Mouse (Mus musculus) inflammation-experienced regulatory T-cells, adult 6 months (primary cell): ENCODE results near the gene Mttp. TPM values are rescaled to one million over a fixed set of nuclear protein-coding genes. Genes with fewer than 3 reads are reported as not detected.
A peak's percentile ranks its signal among the peaks of the same experiment; 100 is the strongest.
"Not testable (repeated sequence)": the region's sequence is repeated elsewhere in the genome, so short reads cannot be mapped to it uniquely, and the experiment has no call there.

ENCODE experiments used
- ATAC-seq: one replicate; pipeline ENCODE4 v1.8.0; 2017
- polyA plus RNA-seq, 3 experiments: library from polyadenylated mRNA; unstranded; fragments of 100-300 nt; shearing (Covaris generic); gene quantifications; one replicate each; pipeline ENCODE4 v1.2.1; 2017

Mttp gene
- polyA plus RNA-seq = 1 to 10 TPM; 2.8 to 7.3 (median 2.9) TPM

GRCm38 (mm10) chr3:138144642-138145171 is at the start of gene Mttp:
TSS of gene Mttp (minus strand) at chr3:138144968.
- peak; percentile 50 for ATAC-seq

- no peak for ATAC-seq
Observed at GRCm38 (mm10) chr3:138193683-138194302, 49.0 kb upstream of the Mttp start, which contains the start of gene 4930579F01Rik. TSS of gene 4930579F01Rik (minus strand) at chr3:138193825.

GRCm38 (mm10) chr3:138192260-138192659 is 47.5 kb upstream of the Mttp start:
- ATAC-seq = no peak

- no peak for ATAC-seq
Observed at GRCm38 (mm10) chr3:138185995-138186930, 41.5 kb upstream of the Mttp start.

GRCm38 (mm10) chr3:138185290-138185689 is 40.5 kb upstream of the Mttp start:
- no peak for ATAC-seq

- no peak for ATAC-seq
Observed at GRCm38 (mm10) chr3:138183371-138183770, 38.6 kb upstream of the Mttp start.

GRCm38 (mm10) chr3:138182019-138182418 is 37.3 kb upstream of the Mttp start:
- ATAC-seq = no peak

- no peak for ATAC-seq
Observed at GRCm38 (mm10) chr3:138175551-138175950, 30.8 kb upstream of the Mttp start.

- no peak for ATAC-seq
Observed at GRCm38 (mm10) chr3:138173291-138173690, 28.5 kb upstream of the Mttp start.

- ATAC-seq = no peak
Observed at GRCm38 (mm10) chr3:138162553-138163183, 17.9 kb upstream of the Mttp start.

- no peak for ATAC-seq
Observed at GRCm38 (mm10) chr3:138161623-138162022, 16.9 kb upstream of the Mttp start.

GRCm38 (mm10) chr3:138156651-138157050 is 11.9 kb upstream of the Mttp start:
- ATAC-seq = no peak

GRCm38 (mm10) chr3:138155062-138155461 is 10.3 kb upstream of the Mttp start:
- ATAC-seq = no peak

GRCm38 (mm10) chr3:138148811-138149210 is 4.0 kb upstream of the Mttp start:
- ATAC-seq = no peak

- no peak for ATAC-seq
Observed at GRCm38 (mm10) chr3:138144060-138144641, 617 bp downstream of the Mttp start.

- ATAC-seq = peak; percentile 90
Observed at GRCm38 (mm10) chr3:138143315-138144059, 1.3 kb downstream of the Mttp start, which contains the start of gene Trmt10a. TSS of gene Trmt10a (plus strand) at chr3:138143448.

- ATAC-seq = no peak
Observed at GRCm38 (mm10) chr3:138142733-138143314, 1.9 kb downstream of the Mttp start.

GRCm38 (mm10) chr3:138142052-138142732 is 2.6 kb downstream of the Mttp start:
- ATAC-seq = no peak

- no peak for ATAC-seq
Observed at GRCm38 (mm10) chr3:138139663-138140062, 5.1 kb downstream of the Mttp start.

- ATAC-seq = not testable (repeated sequence)
Observed at GRCm38 (mm10) chr3:138138146-138138545, 6.6 kb downstream of the Mttp start.

- ATAC-seq = no peak
Observed at GRCm38 (mm10) chr3:138134528-138134927, 10.2 kb downstream of the Mttp start.
